Mouse (Mus musculus): ENCODE data around the gene Rer1.

- TF ChIP-seq EP300 (IDR thresholded peaks at IDR 0.05; ENCODE audit: low read depth) (no peak), CTCF (IDR thresholded peaks at IDR 0.05; ENCODE audit: low read depth) (no peak)
Observed at GRCm38 (mm10) chr4:155076677-155077076, 9.5 kb downstream of the Rer1 start.

All from heart, postnatal 0 days (tissue).